Mouse (Mus musculus): ENCODE results near the gene Slc30a10. TPM values are rescaled to one million over a fixed set of nuclear protein-coding genes. Genes with fewer than 3 reads are reported as not detected.

Gene Slc30a10
- 0.20 and 0.35 TPM in 2 replicates for polyA plus RNA-seq (2014; fragmentation: Nextera tagmentation; extraction: Ambion mirVana)

GRCm38 (mm10) chr1:185454575-185454954 is at the start of gene Slc30a10:
Slc30a10 (plus strand) TSS chr1:185454848.
- no peak within 1 kb of the TSS for H3K27ac ChIP-seq (ENCODE audit: low read length)
- 3% methylated on average over 14 of the region's 18 CpGs for WGBS
- peak; percentile 91 for ATAC-seq (ENCODE audit: insufficient number of reproducible peaks, insufficient read depth, low FRiP score, low read depth)
- H3K9ac ChIP-seq (replicated peaks; ENCODE audit: low read depth, low read length) = no peak within 1 kb of the TSS
- H3K4me2 ChIP-seq (replicated peaks; ENCODE audit: low read depth, low read length) = peak within 1 kb of the TSS; percentile 84
- H3K9me3 ChIP-seq (ENCODE audit: control insufficient read depth, low read depth, low read length) = no peaks in the 10 kb centered on the region
- peaks cover 25% of the 10 kb centered on the region for H3K27me3 ChIP-seq (ENCODE audit: control insufficient read depth, insufficient read depth, low read length)
- H3K4me1 ChIP-seq (ENCODE audit: control insufficient read depth, insufficient read depth, low read length) = peaks cover 4% of the 10 kb centered on the region; the same call in 1 of the 2 replicates
- peak within 1 kb of the TSS; percentile 46 for H3K4me3 ChIP-seq (ENCODE audit: low read depth, low read length)
- no peaks in the 10 kb centered on the region for H3K36me3 ChIP-seq (ENCODE audit: control insufficient read depth, insufficient read depth, low read length)

- WGBS = 89% methylated on average over 10 of the region's 10 CpGs
- Histone ChIP-seq H3K4me1 (ENCODE audit: control insufficient read depth, insufficient read depth, low read length) (no peaks in the 10 kb centered on the region), H3K36me3 (ENCODE audit: control insufficient read depth, insufficient read depth, low read length) (peaks cover 74% of the 10 kb centered on the region)
These were observed 48.7 kb upstream of the Slc30a10 start for GRCm38 (mm10) chr1:185405921-185406320.

GRCm38 (mm10) chr1:185409831-185410230 is 44.8 kb upstream of the Slc30a10 start:
- peaks cover 75% of the 10 kb centered on the region for H3K36me3 ChIP-seq (ENCODE audit: control insufficient read depth, insufficient read depth, low read length)
- no peaks in the 10 kb centered on the region for H3K9me3 ChIP-seq (ENCODE audit: control insufficient read depth, low read depth, low read length)
- ATAC-seq (ENCODE audit: insufficient number of reproducible peaks, insufficient read depth, low FRiP score, low read depth) = no peak
- H3K9ac ChIP-seq (replicated peaks; ENCODE audit: low read depth, low read length) = no peak overlapping the region
- H3K4me2 ChIP-seq (replicated peaks; ENCODE audit: low read depth, low read length) = no peak overlapping the region
- H3K4me1 ChIP-seq (ENCODE audit: control insufficient read depth, insufficient read depth, low read length) = no peaks in the 10 kb centered on the region
- no peaks in the 10 kb centered on the region for H3K27me3 ChIP-seq (ENCODE audit: control insufficient read depth, insufficient read depth, low read length)
- no peak overlapping the region for H3K4me3 ChIP-seq (ENCODE audit: low read depth, low read length)
- H3K27ac ChIP-seq (ENCODE audit: low read length) = no peak overlapping the region
- WGBS = 80% methylated on average over 3 of the region's 3 CpGs

More at GRCm38 (mm10) chr1:185405921-185406320, 48.7 kb upstream of the Slc30a10 start:
- H3K27ac ChIP-seq (ENCODE audit: low read length) = no peak overlapping the region
- no peaks in the 10 kb centered on the region for H3K9me3 ChIP-seq (ENCODE audit: control insufficient read depth, low read depth, low read length)
- no peak overlapping the region for H3K9ac ChIP-seq (replicated peaks; ENCODE audit: low read depth, low read length)
- H3K27me3 ChIP-seq (ENCODE audit: control insufficient read depth, insufficient read depth, low read length) = no peaks in the 10 kb centered on the region
- H3K4me3 ChIP-seq (ENCODE audit: low read depth, low read length) = no peak overlapping the region
- H3K4me2 ChIP-seq (replicated peaks; ENCODE audit: low read depth, low read length) = no peak overlapping the region
- no peak for ATAC-seq (ENCODE audit: insufficient number of reproducible peaks, insufficient read depth, low FRiP score, low read depth)

- Histone ChIP-seq H3K27me3 (ENCODE audit: control insufficient read depth, insufficient read depth, low read length) (no peaks in the 10 kb centered on the region), H3K9ac (replicated peaks; ENCODE audit: low read depth, low read length) (no peak overlapping the region), H3K9me3 (ENCODE audit: control insufficient read depth, low read depth, low read length) (no peaks in the 10 kb centered on the region), H3K27ac (ENCODE audit: low read length) (no peak overlapping the region), H3K4me1 (ENCODE audit: control insufficient read depth, insufficient read depth, low read length) (no peaks in the 10 kb centered on the region), H3K36me3 (ENCODE audit: control insufficient read depth, insufficient read depth, low read length) (peaks cover 68% of the 10 kb centered on the region), H3K4me3 (ENCODE audit: low read depth, low read length) (no peak overlapping the region), H3K4me2 (replicated peaks; ENCODE audit: low read depth, low read length) (no peak overlapping the region)
- WGBS = 88% methylated on average over 9 of the region's 9 CpGs
- ATAC-seq (ENCODE audit: insufficient number of reproducible peaks, insufficient read depth, low FRiP score, low read depth) = no peak
These were observed 36.6 kb upstream of the Slc30a10 start for GRCm38 (mm10) chr1:185418011-185418410.

GRCm38 (mm10) chr1:185419805-185420204 is 34.8 kb upstream of the Slc30a10 start:
- ATAC-seq (ENCODE audit: insufficient number of reproducible peaks, insufficient read depth, low FRiP score, low read depth) = no peak
- no peaks in the 10 kb centered on the region for H3K9me3 ChIP-seq (ENCODE audit: control insufficient read depth, low read depth, low read length)
- H3K4me2 ChIP-seq (replicated peaks; ENCODE audit: low read depth, low read length) = no peak overlapping the region
- H3K4me1 ChIP-seq (ENCODE audit: control insufficient read depth, insufficient read depth, low read length) = no peaks in the 10 kb centered on the region
- no peak overlapping the region for H3K9ac ChIP-seq (replicated peaks; ENCODE audit: low read depth, low read length)
- H3K4me3 ChIP-seq (ENCODE audit: low read depth, low read length) = no peak overlapping the region
- no peak overlapping the region for H3K27ac ChIP-seq (ENCODE audit: low read length)
- 88% methylated on average over 5 of the region's 5 CpGs for WGBS
- peaks cover 65% of the 10 kb centered on the region for H3K36me3 ChIP-seq (ENCODE audit: control insufficient read depth, insufficient read depth, low read length)
- no peaks in the 10 kb centered on the region for H3K27me3 ChIP-seq (ENCODE audit: control insufficient read depth, insufficient read depth, low read length)

GRCm38 (mm10) chr1:185420776-185421175 is 33.9 kb upstream of the Slc30a10 start:
- Histone ChIP-seq H3K36me3 (ENCODE audit: control insufficient read depth, insufficient read depth, low read length) (peaks cover 65% of the 10 kb centered on the region), H3K27me3 (ENCODE audit: control insufficient read depth, insufficient read depth, low read length) (no peaks in the 10 kb centered on the region), H3K27ac (ENCODE audit: low read length) (no peak overlapping the region), H3K9ac (replicated peaks; ENCODE audit: low read depth, low read length) (no peak overlapping the region), H3K4me1 (ENCODE audit: control insufficient read depth, insufficient read depth, low read length) (no peaks in the 10 kb centered on the region), H3K4me3 (ENCODE audit: low read depth, low read length) (no peak overlapping the region), H3K9me3 (ENCODE audit: control insufficient read depth, low read depth, low read length) (no peaks in the 10 kb centered on the region), H3K4me2 (replicated peaks; ENCODE audit: low read depth, low read length) (no peak overlapping the region)
- 87% methylated on average over 6 of the region's 6 CpGs for WGBS
- no peak for ATAC-seq (ENCODE audit: insufficient number of reproducible peaks, insufficient read depth, low FRiP score, low read depth)

- H3K9ac ChIP-seq (replicated peaks; ENCODE audit: low read depth, low read length) = no peak overlapping the region
- no peak overlapping the region for H3K27ac ChIP-seq (ENCODE audit: low read length)
- H3K36me3 ChIP-seq (ENCODE audit: control insufficient read depth, insufficient read depth, low read length) = peaks cover 50% of the 10 kb centered on the region
- no peaks in the 10 kb centered on the region for H3K27me3 ChIP-seq (ENCODE audit: control insufficient read depth, insufficient read depth, low read length)
- H3K4me2 ChIP-seq (replicated peaks; ENCODE audit: low read depth, low read length) = no peak overlapping the region
- no peak overlapping the region for H3K4me3 ChIP-seq (ENCODE audit: low read depth, low read length)
- no peaks in the 10 kb centered on the region for H3K4me1 ChIP-seq (ENCODE audit: control insufficient read depth, insufficient read depth, low read length)
- WGBS = 93% methylated on average over 5 of the region's 5 CpGs
- no peak for ATAC-seq (ENCODE audit: insufficient number of reproducible peaks, insufficient read depth, low FRiP score, low read depth)
- H3K9me3 ChIP-seq (ENCODE audit: control insufficient read depth, low read depth, low read length) = no peaks in the 10 kb centered on the region
These were observed 28.1 kb upstream of the Slc30a10 start for GRCm38 (mm10) chr1:185426583-185426982.

- Histone ChIP-seq H3K4me1 (ENCODE audit: control insufficient read depth, insufficient read depth, low read length) (no peaks in the 10 kb centered on the region), H3K4me3 (ENCODE audit: low read depth, low read length) (no peak overlapping the region), H3K9ac (replicated peaks; ENCODE audit: low read depth, low read length) (no peak overlapping the region), H3K4me2 (replicated peaks; ENCODE audit: low read depth, low read length) (no peak overlapping the region), H3K27me3 (ENCODE audit: control insufficient read depth, insufficient read depth, low read length) (no peaks in the 10 kb centered on the region), H3K27ac (ENCODE audit: low read length) (no peak overlapping the region), H3K9me3 (ENCODE audit: control insufficient read depth, low read depth, low read length) (no peaks in the 10 kb centered on the region), H3K36me3 (ENCODE audit: control insufficient read depth, insufficient read depth, low read length) (peaks cover 25% of the 10 kb centered on the region)
- 97% methylated on average over 5 of the region's 5 CpGs for WGBS
- no peak for ATAC-seq (ENCODE audit: insufficient number of reproducible peaks, insufficient read depth, low FRiP score, low read depth)
These were observed 24.2 kb upstream of the Slc30a10 start for GRCm38 (mm10) chr1:185430488-185430887.

All from stomach, embryonic 14.5 days (tissue).